Mouse (Mus musculus): Measurements from ENCODE around the gene Axdnd1. TPM values are rescaled to one million over a fixed set of nuclear protein-coding genes. Genes with fewer than 3 reads are reported as not detected.

The Axdnd1 gene
- polyA plus RNA-seq, 1 experiment, result 0.19 TPM

DNA sequence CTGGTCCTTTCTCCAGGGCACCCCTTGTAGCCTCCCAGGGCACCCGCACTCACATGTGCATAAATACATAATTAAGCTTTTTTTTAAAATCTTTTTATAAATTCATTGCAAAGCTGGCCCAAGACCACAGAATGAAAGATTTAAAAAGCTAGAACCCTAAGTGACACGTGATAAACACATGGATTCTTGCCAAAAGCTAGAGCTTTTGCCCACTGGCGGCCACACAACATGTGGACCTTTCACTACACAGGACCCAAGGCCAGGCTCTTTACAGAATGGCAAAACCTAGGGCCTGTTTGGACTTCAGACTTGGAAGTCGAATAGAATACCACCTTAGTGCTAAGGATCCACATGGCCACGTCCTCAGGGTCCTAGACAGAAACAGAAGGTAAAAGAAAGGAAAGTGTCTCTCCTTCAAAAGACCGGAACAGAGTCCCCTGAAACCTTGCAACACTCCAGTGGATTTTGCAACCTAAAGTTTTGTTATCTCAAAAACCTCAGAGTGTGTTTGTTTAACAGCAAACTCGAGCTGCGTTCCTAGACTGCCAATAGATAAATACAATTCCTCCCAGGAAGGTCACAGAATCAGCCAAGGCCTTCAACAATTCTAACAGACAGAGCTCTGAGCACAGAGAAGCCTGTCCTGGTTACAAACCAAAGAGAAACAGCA lies 37.6 kb upstream of the Axdnd1 start:
- DNase-seq (ENCODE audit: low read depth), result no peak
- TF ChIP-seq CTCF (IDR thresholded peaks at IDR 0.05; ENCODE audit: borderline replicate concordance, extremely low read depth, insufficient read depth, insufficient read length), result no peak
- TF ChIP-seq POLR2A (IDR thresholded peaks at IDR 0.05; ENCODE audit: borderline replicate concordance, extremely low read depth, insufficient read depth, insufficient read length, poor library complexity, severe bottlenecking), result no peak

DNA sequence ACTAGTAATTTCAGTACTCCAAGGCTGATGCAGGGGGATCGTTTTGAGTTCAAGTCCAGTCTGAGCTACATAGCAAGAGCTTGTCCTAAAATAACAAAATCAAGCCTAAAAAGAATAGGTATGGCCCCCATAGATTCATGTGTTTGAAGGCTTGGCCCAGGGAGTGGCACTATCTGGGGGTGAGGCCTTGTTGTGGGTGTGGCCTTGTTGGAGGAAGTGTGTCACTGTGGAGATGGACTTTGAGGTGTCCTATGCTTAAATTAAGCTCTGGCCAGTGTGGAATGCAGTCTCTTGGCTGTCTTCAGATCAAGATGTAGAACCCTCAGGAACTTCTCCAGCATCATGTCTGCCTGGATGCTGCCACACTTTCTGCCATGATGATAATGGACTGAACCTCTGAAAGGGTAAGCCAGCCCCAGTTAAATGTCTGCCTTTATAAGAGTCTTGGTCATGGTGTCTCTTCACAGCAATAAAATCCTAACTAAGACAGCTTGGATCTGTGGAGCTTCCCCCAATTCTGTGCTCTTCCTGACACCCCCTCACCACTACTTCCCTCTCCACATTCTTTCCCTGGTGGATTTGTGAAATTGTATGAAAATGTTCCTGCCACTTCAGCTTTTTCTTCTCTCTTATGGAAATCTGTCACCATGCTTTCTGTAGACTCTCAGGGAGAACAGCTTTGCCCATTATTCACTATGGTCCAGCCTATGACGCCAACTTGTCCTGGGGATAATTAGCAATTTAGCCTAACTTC lies 34.2 kb upstream of the Axdnd1 start:
- no peak for DNase-seq (ENCODE audit: low read depth)
- TF ChIP-seq POLR2A (IDR thresholded peaks at IDR 0.05; ENCODE audit: borderline replicate concordance, extremely low read depth, insufficient read depth, insufficient read length, poor library complexity, severe bottlenecking), result no peak
- no peak for TF ChIP-seq CTCF (IDR thresholded peaks at IDR 0.05; ENCODE audit: borderline replicate concordance, extremely low read depth, insufficient read depth, insufficient read length)

DNA sequence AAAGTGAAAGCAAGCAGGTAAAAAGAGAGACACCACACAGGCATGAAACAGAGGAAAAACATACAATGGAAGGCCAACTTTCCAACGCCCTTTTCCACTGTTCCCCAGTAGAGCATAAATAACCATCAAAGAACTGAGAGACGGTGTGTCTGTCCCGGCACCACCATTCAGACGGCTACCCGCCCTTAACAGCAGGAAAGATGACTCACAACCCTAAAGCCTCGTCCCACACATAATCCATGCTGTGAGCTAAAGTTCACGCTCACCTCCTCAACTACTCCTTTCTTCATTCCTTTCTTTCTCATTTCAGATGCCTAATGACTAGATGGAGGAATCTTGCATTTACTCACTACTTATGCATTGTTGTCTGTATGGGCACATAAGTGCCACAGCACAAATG lies 33.4 kb upstream of the Axdnd1 start:
- no peak for TF ChIP-seq POLR2A (IDR thresholded peaks at IDR 0.05; ENCODE audit: borderline replicate concordance, extremely low read depth, insufficient read depth, insufficient read length, poor library complexity, severe bottlenecking)
- TF ChIP-seq CTCF (IDR thresholded peaks at IDR 0.05; ENCODE audit: borderline replicate concordance, extremely low read depth, insufficient read depth, insufficient read length), result no peak
- DNase-seq (ENCODE audit: low read depth), result no peak

DNA sequence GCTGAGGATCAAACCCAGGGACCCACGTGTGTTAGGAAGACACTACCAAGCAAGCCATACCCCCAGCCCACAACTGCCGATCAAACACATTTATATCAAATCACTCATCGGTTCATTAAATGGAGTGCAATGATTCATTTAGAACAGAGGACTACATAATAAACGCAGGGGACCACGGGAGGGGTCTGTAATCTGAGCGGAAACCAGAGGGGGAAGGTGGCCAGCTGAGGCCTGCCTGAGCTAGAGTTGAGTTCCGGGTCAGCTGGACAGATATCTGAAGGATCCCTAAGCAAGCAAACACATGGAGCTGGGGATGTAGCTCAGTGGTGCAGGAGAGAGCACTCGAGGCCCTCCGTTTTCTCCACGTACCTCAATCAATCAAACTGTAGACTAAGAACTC lies 32.9 kb upstream of the Axdnd1 start:
- no peak for DNase-seq (ENCODE audit: low read depth)
- TF ChIP-seq POLR2A (IDR thresholded peaks at IDR 0.05; ENCODE audit: borderline replicate concordance, extremely low read depth, insufficient read depth, insufficient read length, poor library complexity, severe bottlenecking) (no peak), CTCF (IDR thresholded peaks at IDR 0.05; ENCODE audit: borderline replicate concordance, extremely low read depth, insufficient read depth, insufficient read length) (no peak)

DNA sequence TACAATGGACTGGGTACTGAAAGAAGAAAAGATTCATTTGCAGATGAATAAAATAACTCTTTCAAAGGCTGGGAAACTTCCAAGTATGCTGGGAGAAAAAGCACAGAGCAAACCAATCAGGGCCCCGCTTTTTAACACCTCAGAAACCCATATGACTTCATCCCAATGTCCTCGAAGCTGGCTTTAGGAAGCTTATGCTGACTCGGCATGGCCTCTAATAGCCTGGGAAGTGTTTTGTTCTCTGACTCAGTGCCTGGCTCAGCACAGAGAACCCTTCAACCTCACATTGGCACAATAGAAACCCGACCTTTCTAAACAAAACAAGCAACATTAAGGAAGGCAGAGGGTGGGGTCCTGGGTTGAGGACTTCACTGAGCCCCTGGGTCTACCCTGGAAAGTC lies 29.5 kb upstream of the Axdnd1 start:
- DNase-seq (ENCODE audit: low read depth), result peak; percentile 53
- TF ChIP-seq POLR2A (IDR thresholded peaks at IDR 0.05; ENCODE audit: borderline replicate concordance, extremely low read depth, insufficient read depth, insufficient read length, poor library complexity, severe bottlenecking), result no peak
- no peak for TF ChIP-seq CTCF (IDR thresholded peaks at IDR 0.05; ENCODE audit: borderline replicate concordance, extremely low read depth, insufficient read depth, insufficient read length)

DNA sequence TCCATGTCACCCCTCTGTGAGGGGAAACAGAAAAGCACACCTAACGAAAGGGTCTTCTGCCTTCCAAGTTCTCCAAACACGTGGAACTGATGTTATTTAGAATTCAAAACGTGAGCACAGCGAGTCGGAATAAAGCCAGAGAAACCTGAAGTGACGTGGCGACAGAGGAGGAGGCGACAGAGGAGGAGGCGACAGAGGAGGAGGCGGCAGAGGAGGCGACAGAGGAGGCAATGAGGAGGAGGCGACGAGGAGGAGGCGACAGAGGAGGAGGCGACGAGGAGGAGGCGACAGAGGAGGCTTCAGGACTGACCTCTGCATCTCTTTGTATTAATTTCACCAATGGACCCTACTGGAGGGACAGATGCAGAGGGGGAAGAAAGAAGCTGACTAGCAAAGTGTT lies 28.7 kb upstream of the Axdnd1 start:
- TF ChIP-seq CTCF (IDR thresholded peaks at IDR 0.05; ENCODE audit: borderline replicate concordance, extremely low read depth, insufficient read depth, insufficient read length) (no peak), POLR2A (IDR thresholded peaks at IDR 0.05; ENCODE audit: borderline replicate concordance, extremely low read depth, insufficient read depth, insufficient read length, poor library complexity, severe bottlenecking) (no peak)

DNA sequence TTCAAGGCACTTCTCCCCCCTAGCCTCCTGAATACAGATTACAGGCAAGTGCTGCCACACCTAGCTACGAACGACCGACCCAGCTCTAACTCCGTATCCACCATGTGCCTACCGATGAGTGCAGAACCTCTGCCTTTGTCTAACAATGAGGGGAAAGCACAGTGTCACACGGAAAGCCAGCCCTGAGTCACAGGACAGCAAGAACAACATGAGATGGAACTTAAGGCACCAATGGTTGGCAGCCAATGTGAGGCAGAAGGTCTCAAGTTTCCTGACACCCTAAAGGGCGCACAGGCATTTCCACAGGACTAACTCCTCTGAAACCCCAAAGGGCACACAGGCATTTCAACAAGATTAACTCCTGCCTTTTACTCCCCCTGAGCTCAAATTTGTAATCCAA lies 28.1 kb upstream of the Axdnd1 start:
- DNase-seq (ENCODE audit: low read depth), result no peak
- TF ChIP-seq CTCF (IDR thresholded peaks at IDR 0.05; ENCODE audit: borderline replicate concordance, extremely low read depth, insufficient read depth, insufficient read length) (no peak), POLR2A (IDR thresholded peaks at IDR 0.05; ENCODE audit: borderline replicate concordance, extremely low read depth, insufficient read depth, insufficient read length, poor library complexity, severe bottlenecking) (no peak)

More for the DNA sequence above, 28.7 kb upstream of the Axdnd1 start:
- DNase-seq (ENCODE audit: low read depth), result no peak

DNA sequence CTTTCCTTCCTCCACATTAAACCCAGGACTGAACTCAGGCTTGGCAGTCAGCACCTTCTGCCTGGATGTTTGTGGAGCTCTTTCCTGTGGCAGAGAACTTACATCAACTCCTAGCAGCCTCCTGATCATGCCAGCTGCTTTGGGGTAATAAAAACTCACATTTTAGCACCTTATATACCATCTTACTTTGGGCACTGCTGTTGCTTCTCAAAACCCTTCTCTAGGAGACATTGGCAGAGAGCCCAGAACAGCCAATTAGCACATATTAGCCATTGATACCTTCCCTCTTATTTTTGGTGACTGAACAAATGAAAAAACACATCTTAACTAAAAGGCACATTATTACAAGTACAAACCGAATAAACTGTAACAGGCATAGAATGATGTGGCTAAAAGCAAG lies 24.1 kb upstream of the Axdnd1 start:
- TF ChIP-seq POLR2A (IDR thresholded peaks at IDR 0.05; ENCODE audit: borderline replicate concordance, extremely low read depth, insufficient read depth, insufficient read length, poor library complexity, severe bottlenecking) (no peak), CTCF (IDR thresholded peaks at IDR 0.05; ENCODE audit: borderline replicate concordance, extremely low read depth, insufficient read depth, insufficient read length) (no peak)
- peak; percentile 86 for DNase-seq (ENCODE audit: low read depth)

DNA sequence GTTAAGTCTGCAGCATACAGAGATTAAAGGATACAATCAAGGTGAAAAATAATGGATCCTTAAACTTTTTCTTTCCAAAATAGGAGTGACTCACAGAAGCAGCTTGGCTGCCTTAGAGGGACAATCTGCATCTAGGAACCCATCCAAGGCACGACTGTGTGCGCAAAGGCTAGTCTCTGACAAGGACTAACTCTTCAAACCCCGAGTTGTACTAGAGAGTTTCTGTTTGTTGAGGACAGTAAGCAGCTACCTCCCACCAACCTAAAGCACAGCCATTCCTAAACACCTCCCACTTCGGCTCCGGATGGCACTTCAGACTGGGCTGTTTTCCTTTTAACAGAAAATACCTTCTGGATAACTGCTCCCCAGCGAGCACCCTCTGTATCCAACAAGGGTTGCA lies 21.8 kb upstream of the Axdnd1 start:
- TF ChIP-seq POLR2A (IDR thresholded peaks at IDR 0.05; ENCODE audit: borderline replicate concordance, extremely low read depth, insufficient read depth, insufficient read length, poor library complexity, severe bottlenecking), result no peak
- DNase-seq (ENCODE audit: low read depth), result no peak

DNA sequence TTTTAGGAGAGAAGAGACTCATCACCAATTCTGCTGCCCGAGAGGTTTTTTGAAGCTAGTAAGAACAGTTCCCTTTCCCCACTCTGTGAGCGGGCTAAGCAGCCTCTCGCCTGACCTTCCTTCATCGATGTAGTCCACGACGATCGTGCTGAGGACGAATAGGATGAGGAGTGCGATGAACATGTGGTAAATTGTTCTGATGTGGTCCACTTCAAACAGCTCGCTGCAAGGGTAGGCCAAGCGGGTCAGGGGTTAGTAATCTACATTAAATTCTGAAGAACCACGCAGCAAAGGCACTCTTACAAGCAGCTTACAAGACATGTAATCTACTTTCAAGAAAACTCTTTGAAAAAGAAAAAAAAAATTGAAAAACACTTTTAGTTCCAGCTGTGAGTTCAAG lies 21.3 kb upstream of the Axdnd1 start:
- DNase-seq (ENCODE audit: low read depth), result no peak
- TF ChIP-seq POLR2A (IDR thresholded peaks at IDR 0.05; ENCODE audit: borderline replicate concordance, extremely low read depth, insufficient read depth, insufficient read length, poor library complexity, severe bottlenecking), result no peak
- TF ChIP-seq CTCF (IDR thresholded peaks at IDR 0.05; ENCODE audit: borderline replicate concordance, extremely low read depth, insufficient read depth, insufficient read length), result no peak

DNA sequence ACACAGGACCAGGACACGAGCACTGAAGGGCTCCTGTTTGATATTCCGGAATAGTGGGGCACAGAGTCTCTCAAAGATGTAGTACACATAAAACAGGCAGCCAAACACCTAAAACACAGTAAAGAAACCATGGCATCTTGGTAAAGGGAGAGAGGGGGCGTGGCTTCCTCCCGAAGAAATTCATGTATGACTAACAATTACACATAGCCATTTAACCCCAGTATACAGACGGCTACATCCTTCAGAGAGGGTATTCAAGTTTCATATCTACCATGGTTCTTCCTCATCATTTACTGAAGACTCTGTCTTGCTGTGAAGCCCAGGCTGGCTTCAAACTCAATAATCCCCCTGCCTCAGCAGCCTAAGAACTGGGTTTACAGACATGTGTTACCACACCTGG lies 16.8 kb upstream of the Axdnd1 start:
- no peak for TF ChIP-seq POLR2A (IDR thresholded peaks at IDR 0.05; ENCODE audit: borderline replicate concordance, extremely low read depth, insufficient read depth, insufficient read length, poor library complexity, severe bottlenecking)
- no peak for TF ChIP-seq CTCF (IDR thresholded peaks at IDR 0.05; ENCODE audit: borderline replicate concordance, extremely low read depth, insufficient read depth, insufficient read length)
- DNase-seq (ENCODE audit: low read depth), result no peak
